15 mouse cellular contexts compared by ENCODE assay signal in the genomic region with DNA sequence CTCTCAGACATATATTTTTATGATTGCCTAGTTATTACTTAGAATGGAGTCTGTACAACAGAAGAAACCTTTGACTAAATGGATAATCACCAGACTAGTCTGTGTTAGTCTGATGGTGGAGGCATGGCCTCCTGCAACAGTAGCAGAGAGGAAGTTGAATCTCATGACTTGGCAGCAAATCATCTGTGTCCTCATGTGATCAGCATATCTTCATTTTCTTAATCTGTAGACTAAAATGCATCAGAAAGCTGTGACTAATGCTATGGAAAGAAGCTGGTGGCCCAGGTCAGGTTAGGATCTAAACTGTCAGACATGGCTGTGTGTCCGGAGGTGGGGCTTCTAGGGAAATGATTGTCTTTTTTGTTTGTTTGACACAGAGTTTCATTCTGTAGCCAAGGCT. TPM values are rescaled to one million over a fixed set of nuclear protein-coding genes. Genes with fewer than 3 reads are reported as not detected.
A peak's percentile ranks its signal among the peaks of the same experiment; 100 is the strongest.
DNase-seq lines count a peak whose midpoint lies in the region; ATAC-seq lines count a peak whose summit lies in the region.
"Had no signal": no experiment of that assay in that cellular context is flagged by ENCODE, and none has a peak within 500 bp of the region (broad histone marks: within the 10 kb centered on the region; RNA-seq: fewer than 3 reads in every experiment).

No protein-coding gene starts in this region.

- 80% methylated on average over 1 of the region's 1 CpGs for WGBS in heart, embryonic 12.5 days
- 79% methylated on average over 1 of the region's 1 CpGs for WGBS in intestine, embryonic 15.5 days

- no peak overlapping the region for H3K27ac ChIP-seq in heart, embryonic 12.5 days (ENCODE audit: poor library complexity, severe bottlenecking)
- no peak overlapping the region for H3K27ac ChIP-seq in intestine, embryonic 15.5 days
- H3K27ac ChIP-seq: forebrain, embryonic 10.5 days; gastrocnemius, adult 2 months; neural tube, embryonic 15.5 days had no signal

- no peak overlapping the region for H3K4me2 ChIP-seq in heart, embryonic 12.5 days
- H3K4me2 ChIP-seq in intestine, embryonic 15.5 days (replicated peaks), result no peak overlapping the region
- H3K4me2 ChIP-seq: neural tube, embryonic 15.5 days had no signal

- no peak overlapping the region for H3K9ac ChIP-seq in heart, embryonic 12.5 days
- no peak overlapping the region for H3K9ac ChIP-seq in intestine, embryonic 15.5 days
- H3K9ac ChIP-seq: neural tube, embryonic 15.5 days had no signal

- ATAC-seq in heart, embryonic 12.5 days (ENCODE audit: insufficient number of reproducible peaks, low FRiP score), result no peak
- no peak for ATAC-seq in intestine, embryonic 15.5 days

- H3K4me3 ChIP-seq in heart, embryonic 12.5 days, result no peak overlapping the region
- no peak overlapping the region for H3K4me3 ChIP-seq in intestine, embryonic 15.5 days (replicated peaks)
- H3K4me3 ChIP-seq: forebrain, embryonic 10.5 days; gastrocnemius, adult 2 months; neural tube, embryonic 15.5 days had no signal

- H3K4me1 ChIP-seq in heart, embryonic 12.5 days (replicated peaks), result no peaks in the 10 kb centered on the region
- no peaks in the 10 kb centered on the region for H3K4me1 ChIP-seq in intestine, embryonic 15.5 days (replicated peaks)
- H3K4me1 ChIP-seq: neural tube, embryonic 15.5 days had no signal

- DNase-seq in heart, postnatal 10 days, result peak; percentile 16 to 26
- DNase-seq in 3T3-L1 (ENCODE audit: low read depth, low spot score) (peak; percentile 48), MEL-GATA-1-ER (ENCODE audit: extremely low read depth, low read depth) (peak; percentile 72)
- DNase-seq in lung, postnatal 25 days (ENCODE audit: low spot score), result peak; percentile 8
- no peak for DNase-seq in right cerebral cortex, adult 2 months (ENCODE audit: low spot score in 2 of 2)
- no peak for DNase-seq in gastrocnemius, adult 18-20 months (ENCODE audit: low spot score)
- DNase-seq: cerebellum, adult 9-10 months; gastrocnemius, adult 2 months; kidney, adult 8-10 months; layer of hippocampus, adult 9-11 months; thymus, postnatal 36 days had no signal

- intact Hi-C loops in heart, postnatal 10 days (cut with DNase I), result no loop called here

- no peaks in the 10 kb centered on the region for H3K36me3 ChIP-seq in heart, embryonic 12.5 days
- no peaks in the 10 kb centered on the region for H3K36me3 ChIP-seq in intestine, embryonic 15.5 days
- H3K36me3 ChIP-seq: forebrain, embryonic 10.5 days; neural tube, embryonic 15.5 days had no signal

- no peaks in the 10 kb centered on the region for H3K9me3 ChIP-seq in heart, embryonic 12.5 days (replicated peaks)
- H3K9me3 ChIP-seq in intestine, embryonic 15.5 days, result no peaks in the 10 kb centered on the region
- H3K9me3 ChIP-seq: forebrain, embryonic 10.5 days; neural tube, embryonic 15.5 days had no signal

- peaks cover 17% of the 10 kb centered on the region for H3K27me3 ChIP-seq in heart, embryonic 12.5 days (replicated peaks)
- H3K27me3 ChIP-seq in intestine, embryonic 15.5 days (replicated peaks), result no peaks in the 10 kb centered on the region
- H3K27me3 ChIP-seq: neural tube, embryonic 15.5 days had no signal

RNA-seq across cellular contexts. Expression of a gene that starts 3.7 kb away (rescaled TPM):
- 10 to 100 TPM; 37.3 to 39.0 TPM for total RNA-seq in heart, postnatal 10 days (2021)
- 12.8 and 12.9 TPM in 2 replicates for polyA plus RNA-seq in heart, embryonic 12.5 days (2016; fragmentation: Nextera tagmentation; extraction: Ambion mirVana)
- total RNA-seq in gastrocnemius, adult 18-20 months (2021), result 10 to 100 TPM; 26.0 to 27.1 TPM
- polyA plus RNA-seq in intestine, embryonic 15.5 days (2015; fragmentation: Nextera tagmentation; extraction: Ambion mirVana), result 30.5 and 36.0 TPM in 2 replicates

RNA-seq across cellular contexts. Expression of a gene that starts 51.8 kb away (rescaled TPM):
- under 1 TPM; 0.07 to 0.20 TPM for total RNA-seq in heart, postnatal 10 days (2021)
- polyA plus RNA-seq in heart, embryonic 12.5 days (2016; fragmentation: Nextera tagmentation; extraction: Ambion mirVana), result 0.57 and 0.66 TPM in 2 replicates
- not detected for total RNA-seq in gastrocnemius, adult 18-20 months (2021)
- 1.5 and 2.8 TPM in 2 replicates for polyA plus RNA-seq in intestine, embryonic 15.5 days (2015; fragmentation: Nextera tagmentation; extraction: Ambion mirVana)
- total RNA-seq: gastrocnemius, adult 2 months had no signal

Comparison
In these comparisons a context has a peak if more than half of its experiments do, and no peak if none do; other contexts are left out.
1. DNase-seq: peak in heart, postnatal 10 days (2 of 2), 3T3-L1 (single experiment), MEL-GATA-1-ER (single experiment) and lung, postnatal 25 days (single experiment); none in right cerebral cortex, adult 2 months (0 of 2) and gastrocnemius, adult 18-20 months (single experiment).